Mouse (Mus musculus) midbrain, embryonic 12.5 days (tissue): ENCODE measurements at regions not wholly inside any gene's neighbourhood (a gene's known extent, or its start where the extent isn't known, plus 50 kb on each side); places are given as distances from the start of the nearest gene placed in this dataset. TPM values are rescaled to one million over a fixed set of nuclear protein-coding genes. Genes with fewer than 3 reads are reported as not detected.

Experiments used
- ATAC-seq: fragments of 200-750 bp; cut with Nextera tagmentation; 2 replicates; pipeline ENCODE4 v1.8.0; 2017; ENCODE audit warnings: low read depth, moderate TSS enrichment, moderate library complexity; ENCODE audit not compliant: low FRiP score
- H3K27ac ChIP-seq: fragments of 300-500 bp; sonication (generic); replicated peaks from 2 replicates; pipeline ENCODE4 v1.5.1; 2016; ENCODE audit warnings: mild to moderate bottlenecking
- H3K27me3 ChIP-seq: fragments of 300-500 bp; sonication (generic); 2 replicates; pipeline ENCODE4 v1.6.1; 2016; ENCODE audit warnings: mild to moderate bottlenecking
- H3K36me3 ChIP-seq: fragments of 300-500 bp; sonication (generic); 2 replicates; pipeline ENCODE4 v1.6.1; 2016
- H3K4me1 ChIP-seq: fragments of 300-500 bp; sonication (generic); 2 replicates; pipeline ENCODE4 v1.6.1; 2016
- H3K4me2 ChIP-seq: fragments of 300-500 bp; sonication (generic); replicated peaks from 2 replicates; pipeline ENCODE4 v1.6.1; 2016; ENCODE audit warnings: mild to moderate bottlenecking, moderate library complexity
- H3K4me3 ChIP-seq: fragments of 300-500 bp; sonication (generic); 2 replicates; pipeline ENCODE4 v1.5.1; 2016; ENCODE audit warnings: mild to moderate bottlenecking
- H3K9ac ChIP-seq: fragments of 300-500 bp; sonication (generic); replicated peaks from 2 replicates; pipeline ENCODE4 v1.6.1; 2016; ENCODE audit warnings: mild to moderate bottlenecking, moderate library complexity
- H3K9me3 ChIP-seq: fragments of 300-500 bp; sonication (generic); 2 replicates; pipeline ENCODE4 v1.6.1; 2016; ENCODE audit warnings: mild to moderate bottlenecking
- WGBS: fragments of 180-500 bp; shearing (Covaris S2); methylation state at CpG from one replicate; pipeline ENCODE4 v1.1.7; 2016; 5-methylcytosine and 5-hydroxymethylcytosine counted together
- microRNA-seq: library from miRNA; unstranded; fragments of <30 nt; microRNA quantifications from one replicate; pipeline ENCODE4, GENCODE M21; 2017

DNA sequence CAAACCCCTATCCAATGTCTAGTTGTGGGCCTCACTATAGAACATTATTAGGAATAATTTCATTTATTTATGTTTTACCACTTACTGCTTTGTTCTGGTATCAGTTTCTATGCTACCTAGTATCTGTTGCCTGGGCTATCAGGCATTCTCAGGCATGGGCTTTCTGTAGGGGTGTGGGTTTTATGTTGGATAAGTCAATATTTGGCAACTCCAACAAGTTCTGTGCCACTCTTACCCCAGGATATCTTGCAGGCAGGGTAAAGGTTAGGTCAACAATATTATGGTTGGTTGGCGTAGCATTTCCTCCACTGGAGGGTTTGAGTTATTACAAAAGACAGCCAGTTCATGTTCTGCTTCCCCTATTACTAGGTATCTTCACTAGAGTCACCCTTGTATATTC lies 65.8 kb downstream of the Smim10l1 start:
- H3K4me1 ChIP-seq = no peaks in the 10 kb centered on the region
- H3K9ac ChIP-seq = no peak overlapping the region
- H3K36me3 ChIP-seq = no peaks in the 10 kb centered on the region
- no peak overlapping the region for H3K4me3 ChIP-seq
- ATAC-seq = no peak
- no peak overlapping the region for H3K4me2 ChIP-seq
- no peaks in the 10 kb centered on the region for H3K27me3 ChIP-seq
- 68% methylated on average over 1 of the region's 1 CpGs for WGBS
- no peak overlapping the region for H3K27ac ChIP-seq
- no peaks in the 10 kb centered on the region for H3K9me3 ChIP-seq

DNA sequence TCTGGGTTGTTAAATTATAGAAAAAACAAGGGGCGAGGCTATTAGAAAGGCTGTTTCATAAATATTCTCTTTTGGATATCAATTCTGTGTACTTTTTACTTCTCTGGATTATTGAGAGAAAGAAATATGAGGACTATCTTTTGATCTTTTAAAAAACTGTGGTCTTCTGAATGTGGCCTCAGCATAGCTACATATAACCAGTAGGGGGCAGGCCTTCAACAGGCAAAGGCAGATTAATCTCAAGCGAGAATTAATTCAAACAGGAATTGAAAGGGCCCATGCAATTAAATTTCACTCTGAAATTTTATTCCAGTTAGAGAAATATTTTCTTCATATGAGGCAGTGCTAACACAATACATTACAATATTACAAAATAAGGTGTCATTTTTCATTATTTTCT lies 66.6 kb downstream of the Smim10l1 start:
- no peaks in the 10 kb centered on the region for H3K4me1 ChIP-seq
- H3K27ac ChIP-seq = no peak overlapping the region
- ATAC-seq = no peak
- no peaks in the 10 kb centered on the region for H3K27me3 ChIP-seq
- no peak overlapping the region for H3K4me3 ChIP-seq
- H3K36me3 ChIP-seq = no peaks in the 10 kb centered on the region
- no peak overlapping the region for H3K9ac ChIP-seq
- no peaks in the 10 kb centered on the region for H3K9me3 ChIP-seq
- WGBS = 57% methylated on average over 2 of the region's 2 CpGs
- no peak overlapping the region for H3K4me2 ChIP-seq

DNA sequence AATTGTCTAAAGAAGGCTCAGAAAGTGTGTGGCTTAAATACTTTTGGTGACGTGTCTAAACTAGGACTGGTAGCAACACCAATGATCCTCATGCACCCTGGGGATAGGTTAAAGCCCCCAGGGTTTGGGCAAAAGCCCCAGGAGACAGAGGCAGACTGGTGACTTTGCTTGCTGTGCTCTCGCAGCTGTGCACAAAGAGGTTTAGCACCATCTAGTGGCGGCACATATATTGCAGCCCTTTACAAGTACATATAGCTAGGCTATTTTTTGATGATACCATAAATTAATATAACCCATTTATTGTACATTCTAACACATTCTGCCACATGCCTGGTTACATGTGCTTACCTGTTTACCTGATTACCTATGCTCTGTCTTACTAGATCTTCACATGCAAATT lies 85.8 kb upstream of the 5530400C23Rik start:
- Histone ChIP-seq H3K4me1 (no peaks in the 10 kb centered on the region), H3K27ac (no peak overlapping the region), H3K27me3 (no peaks in the 10 kb centered on the region), H3K36me3 (no peaks in the 10 kb centered on the region), H3K9me3 (no peaks in the 10 kb centered on the region), H3K4me2 (no peak overlapping the region), H3K4me3 (no peak overlapping the region), H3K9ac (no peak overlapping the region)
- 4% methylated on average over 3 of the region's 3 CpGs for WGBS
- peak; percentile 65 for ATAC-seq

Small RNA genes in the stretch of these regions (microRNA-seq; reads per million reads assigned to microRNA genes)
- gene Gm23403 = not detected
- not detected for gene Gm25019
